Mouse (Mus musculus): Measurements from ENCODE around the gene Sept8. TPM values are rescaled to one million over a fixed set of nuclear protein-coding genes. Genes with fewer than 3 reads are reported as not detected.

Sept8 gene
- polyA plus RNA-seq, 1 experiment from 2014 or later, result 36.7 TPM

GRCm38 (mm10) chr11:53584849-53585248, 65.8 kb downstream of the Sept8 start:
- no peak for ATAC-seq (ENCODE audit: insufficient number of reproducible peaks, insufficient read depth, low FRiP score, low TSS enrichment, low read depth)
- H3K9ac ChIP-seq (replicated peaks), result no peak overlapping the region
- peaks cover 14% of the 10 kb centered on the region; the same call in 1 of the 2 replicates for H3K4me1 ChIP-seq (replicated peaks)
- no peaks in the 10 kb centered on the region for H3K27me3 ChIP-seq
- peaks cover 80% of the 10 kb centered on the region for H3K36me3 ChIP-seq
- no peak overlapping the region for H3K27ac ChIP-seq
- peaks cover 2% of the 10 kb centered on the region; the same call in 1 of the 2 replicates for H3K9me3 ChIP-seq
- 65% methylated on average over 3 of the region's 3 CpGs for WGBS
- no peak overlapping the region for H3K4me3 ChIP-seq (replicated peaks)
- no peak overlapping the region for H3K4me2 ChIP-seq

- Histone ChIP-seq H3K9me3 (peaks cover 1% of the 10 kb centered on the region; the same call in 1 of the 2 replicates), H3K4me1 (replicated peaks) (peaks cover 14% of the 10 kb centered on the region; the same call in 1 of the 2 replicates), H3K9ac (replicated peaks) (no peak overlapping the region), H3K27ac (no peak overlapping the region), H3K27me3 (no peaks in the 10 kb centered on the region), H3K36me3 (peaks cover 74% of the 10 kb centered on the region), H3K4me3 (replicated peaks) (no peak overlapping the region), H3K4me2 (no peak overlapping the region)
- no peak for ATAC-seq (ENCODE audit: insufficient number of reproducible peaks, insufficient read depth, low FRiP score, low TSS enrichment, low read depth)
- WGBS, result 91% methylated on average over 6 of the region's 6 CpGs
Observed at GRCm38 (mm10) chr11:53585510-53585909, 66.5 kb downstream of the Sept8 start.

- Histone ChIP-seq H3K36me3 (peaks cover 73% of the 10 kb centered on the region), H3K4me3 (replicated peaks) (no peak overlapping the region), H3K9me3 (no peaks in the 10 kb centered on the region), H3K4me1 (replicated peaks) (peaks cover 14% of the 10 kb centered on the region; the same call in 1 of the 2 replicates), H3K27me3 (no peaks in the 10 kb centered on the region), H3K27ac (no peak overlapping the region), H3K9ac (replicated peaks) (no peak overlapping the region), H3K4me2 (no peak overlapping the region)
- WGBS, result 87% methylated on average over 8 of the region's 8 CpGs
- no peak for ATAC-seq (ENCODE audit: insufficient number of reproducible peaks, insufficient read depth, low FRiP score, low TSS enrichment, low read depth)
Observed at GRCm38 (mm10) chr11:53588279-53588678, 69.2 kb downstream of the Sept8 start.

- Histone ChIP-seq H3K9ac (replicated peaks) (no peak overlapping the region), H3K36me3 (peaks cover 74% of the 10 kb centered on the region)
- 43% methylated on average over 15 of the region's 15 CpGs for WGBS
Observed at GRCm38 (mm10) chr11:53590368-53590768, 71.3 kb downstream of the Sept8 start.

GRCm38 (mm10) chr11:53591116-53591515, 72.1 kb downstream of the Sept8 start:
- H3K4me2 ChIP-seq, result no peak overlapping the region
- 90% methylated on average over 5 of the region's 5 CpGs for WGBS
- no peak for ATAC-seq (ENCODE audit: insufficient number of reproducible peaks, insufficient read depth, low FRiP score, low TSS enrichment, low read depth)
- H3K4me3 ChIP-seq (replicated peaks), result no peak overlapping the region
- no peaks in the 10 kb centered on the region for H3K9me3 ChIP-seq
- no peak overlapping the region for H3K27ac ChIP-seq
- H3K36me3 ChIP-seq, result peaks cover 76% of the 10 kb centered on the region
- H3K27me3 ChIP-seq, result no peaks in the 10 kb centered on the region
- H3K9ac ChIP-seq (replicated peaks), result no peak overlapping the region
- H3K4me1 ChIP-seq (replicated peaks), result peaks cover 14% of the 10 kb centered on the region; the same call in 1 of the 2 replicates

More at GRCm38 (mm10) chr11:53590368-53590768, 71.3 kb downstream of the Sept8 start:
- H3K4me1 ChIP-seq (replicated peaks), result peaks cover 14% of the 10 kb centered on the region; the same call in 1 of the 2 replicates
- H3K9me3 ChIP-seq, result no peaks in the 10 kb centered on the region
- ATAC-seq (ENCODE audit: insufficient number of reproducible peaks, insufficient read depth, low FRiP score, low TSS enrichment, low read depth), result no peak
- no peak overlapping the region for H3K27ac ChIP-seq
- no peak overlapping the region for H3K4me2 ChIP-seq
- H3K27me3 ChIP-seq, result no peaks in the 10 kb centered on the region
- no peak overlapping the region for H3K4me3 ChIP-seq (replicated peaks)

Other genes with a start within 250 kb of the Sept8 start
- 108 and 118 TPM in 2 replicates for gene Hspa4, start 218.8 kb upstream of the Sept8 start, polyA plus RNA-seq (2016; fragmentation: Nextera tagmentation; extraction: Ambion mirVana)
- 21.0 and 22.5 TPM in 2 replicates for gene Zcchc10, start 194.6 kb upstream of the Sept8 start, polyA plus RNA-seq (2016; fragmentation: Nextera tagmentation; extraction: Ambion mirVana)
- gene Aff4, start 168.4 kb upstream of the Sept8 start, polyA plus RNA-seq (2016; fragmentation: Nextera tagmentation; extraction: Ambion mirVana), result 61.5 and 67.4 TPM in 2 replicates
- 0.44 TPM in 1 of 2 replicates, not detected in the other for gene Leap2, start 96.1 kb upstream of the Sept8 start, polyA plus RNA-seq (2016; fragmentation: Nextera tagmentation; extraction: Ambion mirVana)
- 461 and 512 TPM in 2 replicates for gene Uqcrq, start 88.4 kb upstream of the Sept8 start, polyA plus RNA-seq (2016; fragmentation: Nextera tagmentation; extraction: Ambion mirVana)
- 1.2 and 1.9 TPM in 2 replicates for gene Gdf9, start 88.2 kb upstream of the Sept8 start, polyA plus RNA-seq (2016; fragmentation: Nextera tagmentation; extraction: Ambion mirVana)
- 0.36 and 0.38 TPM in 2 replicates for gene Gm10447, start 62.1 kb upstream of the Sept8 start, polyA plus RNA-seq (2016; fragmentation: Nextera tagmentation; extraction: Ambion mirVana)
- 6.3 and 6.8 TPM in 2 replicates for gene Shroom1, start 62.1 kb upstream of the Sept8 start, polyA plus RNA-seq (2016; fragmentation: Nextera tagmentation; extraction: Ambion mirVana)
- not detected in 2 replicates for gene Gm9837, start 48.8 kb upstream of the Sept8 start, polyA plus RNA-seq (2016; fragmentation: Nextera tagmentation; extraction: Ambion mirVana)
- gene Gm9945, start 39.1 kb upstream of the Sept8 start, polyA plus RNA-seq (2016; fragmentation: Nextera tagmentation; extraction: Ambion mirVana), result not detected in 2 replicates
- gene Sowaha, start 39.0 kb upstream of the Sept8 start, polyA plus RNA-seq (2016; fragmentation: Nextera tagmentation; extraction: Ambion mirVana), result 0.24 and 0.32 TPM in 2 replicates
- 80.7 and 84.6 TPM in 2 replicates for gene Kif3a, start 48.1 kb downstream of the Sept8 start, polyA plus RNA-seq (2016; fragmentation: Nextera tagmentation; extraction: Ambion mirVana)
- 2.0 and 2.6 TPM in 2 replicates for gene Il4, start 99.4 kb downstream of the Sept8 start, polyA plus RNA-seq (2016; fragmentation: Nextera tagmentation; extraction: Ambion mirVana)
- gene Il13, start 115.4 kb downstream of the Sept8 start, polyA plus RNA-seq (2016; fragmentation: Nextera tagmentation; extraction: Ambion mirVana), result not detected in 2 replicates
- gene Rad50, start 188.1 kb downstream of the Sept8 start, polyA plus RNA-seq (2016; fragmentation: Nextera tagmentation; extraction: Ambion mirVana), result 30.1 and 30.5 TPM in 2 replicates
- not detected in 2 replicates for gene Il5, start 201.5 kb downstream of the Sept8 start, polyA plus RNA-seq (2016; fragmentation: Nextera tagmentation; extraction: Ambion mirVana)